Mouse (Mus musculus): ENCODE results near the gene Tmem115.

DNA sequence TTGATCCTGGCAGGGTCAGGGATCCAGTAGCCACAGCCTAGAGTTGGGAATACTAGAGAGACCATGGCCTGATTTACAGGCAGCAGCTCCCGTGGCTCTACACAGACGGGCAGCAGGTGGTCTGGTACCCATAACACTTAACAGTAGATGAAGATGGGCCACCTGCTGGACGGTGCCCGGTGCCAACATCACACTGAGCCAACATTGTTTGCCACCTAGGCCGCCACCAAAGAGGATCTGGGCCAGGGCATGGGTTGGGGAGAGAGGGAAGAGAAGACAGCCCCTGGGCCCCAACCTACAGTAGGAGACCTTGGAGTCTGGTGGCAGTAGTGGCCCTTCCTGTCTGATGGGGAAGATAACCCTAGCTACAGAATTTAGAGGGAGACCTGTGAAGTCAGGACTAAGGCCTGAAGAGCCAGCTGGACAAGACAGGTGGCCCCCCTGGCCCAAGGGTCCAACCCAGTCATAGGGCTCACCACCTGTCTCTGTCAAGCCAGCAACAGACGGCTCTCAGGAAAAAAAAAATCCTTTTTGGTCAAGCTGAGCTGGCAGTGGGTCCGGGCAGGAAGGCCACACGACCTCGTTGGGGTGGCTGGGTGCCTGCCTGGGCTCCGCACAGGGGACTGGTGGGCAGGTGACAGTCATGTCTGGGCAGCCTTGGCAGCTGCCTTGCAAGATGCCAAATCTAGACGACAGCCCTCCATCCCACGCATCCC lies 31.5 kb upstream of the Tmem115 start:
- TF ChIP-seq CTCF (IDR thresholded peaks at IDR 0.05; ENCODE audit: low read depth, low read length), result no peak
- no peak for TF ChIP-seq POLR2A (IDR thresholded peaks at IDR 0.05; ENCODE audit: insufficient read depth, low read length)
